Mouse (Mus musculus): ENCODE results near the gene Ppt2. TPM values are rescaled to one million over a fixed set of nuclear protein-coding genes. Genes with fewer than 3 reads are reported as not detected.

Ppt2 gene
- polyA plus RNA-seq (2016; fragmentation: Nextera tagmentation; extraction: Ambion mirVana), result 15.9 and 17.6 TPM in 2 replicates

DNA sequence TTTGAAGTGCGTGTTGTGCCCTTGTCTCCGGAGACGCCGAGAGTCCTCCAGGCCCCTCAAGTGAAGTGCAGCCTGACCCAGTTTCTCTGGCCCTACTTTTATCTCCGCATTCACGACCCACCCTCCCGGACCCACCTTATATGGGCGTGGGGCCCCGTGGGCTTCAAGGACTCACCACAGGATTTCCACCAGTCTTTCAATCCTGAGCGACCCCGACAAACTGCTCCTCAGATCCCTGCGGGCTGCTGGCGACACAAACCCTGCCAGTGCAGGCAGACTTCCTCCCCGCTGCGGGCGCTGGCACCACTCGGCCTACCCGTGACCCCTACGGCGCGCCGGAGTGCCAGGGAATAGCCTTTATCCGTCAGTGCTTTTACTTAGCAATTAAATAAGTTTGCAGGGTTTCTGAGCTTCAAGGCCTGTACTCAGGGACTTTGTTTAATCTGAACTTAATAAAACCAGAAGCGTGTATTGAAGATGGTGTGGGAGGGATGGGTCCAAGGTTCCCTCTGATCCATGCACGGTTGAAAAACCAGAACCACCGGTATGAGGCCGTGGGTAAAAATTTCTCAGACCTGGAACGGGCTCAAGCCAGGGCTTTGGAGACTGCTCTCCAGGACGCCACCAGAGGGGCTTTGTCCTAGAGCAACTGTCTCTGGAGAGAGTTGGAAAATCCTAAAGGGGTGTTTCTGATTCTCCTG lies at the start of gene Ppt2:
Gene Ppt2, minus strand, starts transcription at position 568 of the 701 bp plus-strand sequence.
- peak; percentile 6; the same call in 1 of the 2 replicates for ATAC-seq (ENCODE audit: insufficient number of reproducible peaks, insufficient read depth, low FRiP score, low TSS enrichment, low read depth)
- H3K4me3 ChIP-seq (replicated peaks), result peak within 1 kb of the TSS; percentile 76
- H3K9me3 ChIP-seq, result no peaks in the 10 kb centered on the region
- peaks cover 54% of the 10 kb centered on the region for H3K4me1 ChIP-seq (replicated peaks)
- H3K27me3 ChIP-seq, result peaks cover 48% of the 10 kb centered on the region
- WGBS, result 6% methylated on average over 29 of the region's 29 CpGs
- H3K4me2 ChIP-seq, result peak within 1 kb of the TSS; percentile 87
- H3K36me3 ChIP-seq, result peaks cover 21% of the 10 kb centered on the region
- H3K27ac ChIP-seq, result peak within 1 kb of the TSS; percentile 90
- H3K9ac ChIP-seq (replicated peaks), result peak within 1 kb of the TSS; percentile 73

DNA sequence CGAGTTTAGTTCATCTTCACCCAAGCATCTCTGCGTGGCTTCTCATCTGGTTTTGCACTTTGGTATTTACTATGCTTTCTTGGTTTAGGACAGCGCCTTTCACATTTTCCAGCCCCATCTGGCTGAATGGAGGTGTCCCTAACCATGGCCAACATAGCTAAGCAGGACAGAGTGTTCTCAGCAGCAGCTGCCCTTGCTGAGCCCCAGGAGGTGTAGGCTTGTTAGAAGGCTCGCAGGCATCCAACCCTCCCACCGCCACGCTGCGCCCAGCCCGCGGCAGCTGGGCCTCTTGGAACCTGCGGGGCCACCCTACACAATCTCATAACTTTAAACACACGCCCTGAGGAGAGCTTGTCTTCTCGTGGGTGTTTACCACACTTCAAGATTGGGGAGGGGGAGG lies 48.4 kb upstream of the Ppt2 start:
- no peak for ATAC-seq (ENCODE audit: insufficient number of reproducible peaks, insufficient read depth, low FRiP score, low TSS enrichment, low read depth)
- H3K9ac ChIP-seq (replicated peaks), result no peak overlapping the region
- H3K4me2 ChIP-seq, result no peak overlapping the region
- peaks cover 9% of the 10 kb centered on the region for H3K4me1 ChIP-seq (replicated peaks)
- peaks cover 96% of the 10 kb centered on the region for H3K27me3 ChIP-seq
- 77% methylated on average over 12 of the region's 12 CpGs for whole genome bisulfite sequencing
- no peak overlapping the region for H3K4me3 ChIP-seq (replicated peaks)
- no peak overlapping the region for H3K27ac ChIP-seq
- H3K36me3 ChIP-seq, result no peaks in the 10 kb centered on the region
- H3K9me3 ChIP-seq, result no peaks in the 10 kb centered on the region

DNA sequence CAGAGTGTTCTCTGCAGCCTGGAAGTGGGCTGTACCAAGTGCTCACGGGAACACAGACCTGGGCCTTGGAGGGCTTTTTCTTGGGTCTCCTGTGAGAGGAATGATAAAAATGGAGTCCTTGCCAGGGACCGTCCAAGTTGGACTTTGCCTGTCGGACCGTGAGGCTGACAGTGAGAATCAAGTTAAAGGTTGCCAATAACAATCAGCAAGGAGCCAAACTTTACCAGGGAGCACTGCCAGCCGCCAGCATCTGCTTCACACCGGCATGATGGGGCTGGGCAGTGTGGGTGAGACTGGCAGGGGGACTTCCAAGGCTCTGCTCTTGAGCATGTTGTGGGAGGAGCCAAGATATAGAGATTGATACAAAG lies 47.8 kb upstream of the Ppt2 start:
- ATAC-seq (ENCODE audit: insufficient number of reproducible peaks, insufficient read depth, low FRiP score, low TSS enrichment, low read depth), result no peak
- Histone ChIP-seq H3K27ac (no peak overlapping the region), H3K36me3 (no peaks in the 10 kb centered on the region), H3K4me2 (no peak overlapping the region), H3K4me1 (replicated peaks) (peaks cover 15% of the 10 kb centered on the region), H3K4me3 (replicated peaks) (no peak overlapping the region), H3K9me3 (no peaks in the 10 kb centered on the region), H3K9ac (replicated peaks) (no peak overlapping the region), H3K27me3 (peaks cover 96% of the 10 kb centered on the region)
- WGBS, result 84% methylated on average over 6 of the region's 6 CpGs

DNA sequence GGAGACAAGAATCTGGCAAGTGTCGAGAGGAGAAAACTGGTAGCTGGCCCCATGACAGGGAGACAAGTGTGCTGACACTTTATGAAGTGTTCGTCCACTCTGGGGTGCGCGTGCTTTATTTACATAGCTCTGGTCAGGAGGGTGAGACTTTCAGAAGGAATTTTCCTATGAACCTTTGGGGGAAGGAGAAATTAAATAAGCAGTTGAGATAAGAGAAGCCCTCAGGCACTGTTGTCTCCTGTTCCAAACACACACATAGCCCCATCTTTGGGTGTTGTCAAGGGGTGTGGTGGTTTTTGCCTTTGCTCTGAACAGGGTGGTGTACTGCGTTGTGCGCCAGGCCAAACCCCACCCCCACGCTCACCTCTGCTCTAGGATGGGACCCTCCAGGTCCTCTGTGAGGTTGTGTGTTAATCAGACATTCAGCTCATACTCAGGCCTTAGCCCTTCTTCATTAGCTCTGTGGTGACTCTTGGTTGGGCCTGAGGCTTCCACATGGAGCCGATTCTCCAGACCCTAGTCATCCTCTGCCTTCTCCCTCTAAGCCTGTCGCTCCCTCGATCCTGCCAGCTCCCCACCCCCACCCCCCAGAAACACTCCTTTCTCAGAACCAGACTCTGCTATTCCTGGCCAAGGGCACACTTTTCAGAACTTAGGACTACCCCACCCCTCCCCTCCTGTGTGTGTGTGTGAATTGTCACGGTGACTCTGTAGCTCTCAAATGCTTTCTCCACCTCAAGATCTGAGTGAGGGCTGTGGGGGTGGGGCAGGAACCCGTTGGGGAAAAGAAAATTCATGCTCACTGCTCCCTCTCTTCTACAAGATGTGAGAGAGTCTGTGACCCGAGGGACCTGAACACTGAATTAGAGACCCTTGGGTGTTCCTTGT lies 47.1 kb upstream of the Ppt2 start:
- no peak for ATAC-seq (ENCODE audit: insufficient number of reproducible peaks, insufficient read depth, low FRiP score, low TSS enrichment, low read depth)

DNA sequence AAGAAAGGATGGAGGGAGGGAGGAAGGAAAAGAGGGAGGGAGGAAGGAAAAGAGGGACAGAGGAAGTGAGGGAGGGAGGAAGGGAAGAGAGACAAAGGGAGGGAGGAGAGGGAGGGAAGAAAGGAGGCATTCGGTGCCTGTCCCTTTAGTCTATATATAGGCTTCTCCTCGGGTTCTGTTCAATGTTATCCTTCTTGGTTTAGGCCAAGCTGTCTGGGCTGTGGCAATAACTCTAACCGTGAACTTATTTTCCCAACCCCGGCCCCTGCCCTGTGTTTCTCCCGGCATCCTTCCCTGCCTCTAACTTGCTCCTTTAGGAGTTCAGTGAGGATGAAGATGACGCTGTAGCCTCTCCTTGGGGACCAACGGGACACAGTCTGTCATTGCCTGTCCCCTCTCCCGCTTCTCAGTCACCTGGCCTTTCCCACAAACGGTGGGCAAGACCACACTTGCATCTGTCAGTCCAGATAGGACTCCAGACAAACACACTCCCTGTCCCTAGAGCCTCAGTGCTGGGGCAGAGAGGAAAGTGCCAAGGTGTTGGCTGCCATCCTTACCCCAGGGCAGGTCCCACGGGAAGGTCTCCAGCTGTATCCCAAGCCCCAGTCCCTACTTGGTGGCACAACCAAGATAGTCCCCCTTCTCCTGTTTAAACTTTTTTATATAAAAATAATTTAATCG lies 46.4 kb upstream of the Ppt2 start:
- H3K27me3 ChIP-seq, result peaks cover 98% of the 10 kb centered on the region
- no peak for ATAC-seq (ENCODE audit: insufficient number of reproducible peaks, insufficient read depth, low FRiP score, low TSS enrichment, low read depth)
- 73% methylated on average over 11 of the region's 11 CpGs for WGBS

More for the DNA sequence above, 47.1 kb upstream of the Ppt2 start:
- no peak overlapping the region for H3K4me2 ChIP-seq
- peaks cover 98% of the 10 kb centered on the region for H3K27me3 ChIP-seq
- no peak overlapping the region for H3K27ac ChIP-seq
- peaks cover 16% of the 10 kb centered on the region for H3K4me1 ChIP-seq (replicated peaks)
- H3K9ac ChIP-seq (replicated peaks), result no peak overlapping the region
- 72% methylated on average over 13 of the region's 13 CpGs for WGBS
- H3K36me3 ChIP-seq, result no peaks in the 10 kb centered on the region
- H3K9me3 ChIP-seq, result no peaks in the 10 kb centered on the region
- no peak overlapping the region for H3K4me3 ChIP-seq (replicated peaks)

DNA sequence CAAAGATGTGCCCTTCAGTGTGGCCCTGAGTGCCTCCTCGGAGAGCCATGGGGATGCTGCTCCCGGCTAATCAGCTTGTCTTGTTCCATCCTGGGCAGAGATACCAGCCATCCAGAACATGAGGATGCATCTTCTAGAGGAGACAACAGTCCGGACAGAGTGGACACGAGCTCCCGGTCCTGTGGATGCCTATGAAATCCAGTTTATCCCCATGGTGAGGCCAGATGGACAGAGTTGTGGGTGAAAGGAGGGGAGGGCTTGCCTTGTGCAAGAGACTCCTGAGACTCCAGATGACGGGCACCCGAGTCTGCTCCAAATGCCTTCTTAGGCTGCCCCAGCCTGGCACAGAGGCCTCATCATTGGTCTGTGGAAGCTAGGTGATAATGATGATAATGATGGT lies 44.8 kb upstream of the Ppt2 start:
- H3K4me1 ChIP-seq (replicated peaks), result peaks cover 16% of the 10 kb centered on the region
- H3K9me3 ChIP-seq, result no peaks in the 10 kb centered on the region
- no peak for ATAC-seq (ENCODE audit: insufficient number of reproducible peaks, insufficient read depth, low FRiP score, low TSS enrichment, low read depth)
- WGBS, result 90% methylated on average over 7 of the region's 7 CpGs
- H3K4me2 ChIP-seq, result no peak overlapping the region
- H3K27me3 ChIP-seq, result peaks cover 93% of the 10 kb centered on the region
- H3K36me3 ChIP-seq, result no peaks in the 10 kb centered on the region
- no peak overlapping the region for H3K27ac ChIP-seq
- no peak overlapping the region for H3K9ac ChIP-seq (replicated peaks)
- no peak overlapping the region for H3K4me3 ChIP-seq (replicated peaks)

More for the DNA sequence above, 46.4 kb upstream of the Ppt2 start:
- Histone ChIP-seq H3K4me1 (replicated peaks) (peaks cover 16% of the 10 kb centered on the region), H3K4me2 (no peak overlapping the region), H3K9ac (replicated peaks) (no peak overlapping the region), H3K9me3 (no peaks in the 10 kb centered on the region), H3K4me3 (replicated peaks) (no peak overlapping the region), H3K36me3 (no peaks in the 10 kb centered on the region), H3K27ac (no peak overlapping the region)

DNA sequence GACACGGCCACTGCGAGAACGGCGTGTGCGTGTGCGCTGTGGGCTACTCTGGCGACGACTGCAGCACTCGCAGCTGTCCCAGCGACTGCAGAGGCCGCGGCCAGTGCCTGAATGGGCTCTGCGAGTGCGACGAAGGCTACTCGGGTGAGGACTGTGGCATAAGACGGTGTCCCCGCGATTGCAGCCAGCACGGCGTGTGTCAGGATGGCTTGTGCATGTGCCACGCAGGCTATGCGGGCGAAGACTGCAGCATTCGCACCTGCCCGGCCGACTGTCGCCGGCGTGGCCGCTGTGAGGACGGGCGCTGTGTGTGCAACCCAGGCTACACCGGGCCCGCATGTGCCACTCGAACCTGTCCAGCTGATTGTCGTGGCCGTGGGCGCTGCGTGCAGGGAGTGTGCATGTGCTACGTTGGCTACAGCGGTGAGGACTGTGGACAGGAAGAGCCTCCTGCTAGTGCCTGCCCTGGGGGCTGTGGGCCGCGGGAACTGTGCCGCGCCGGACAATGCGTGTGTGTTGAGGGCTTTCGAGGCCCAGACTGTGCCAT lies 44.0 kb upstream of the Ppt2 start:
- H3K9ac ChIP-seq (replicated peaks), result no peak overlapping the region
- 33% methylated on average over 49 of the region's 49 CpGs for WGBS
- H3K9me3 ChIP-seq, result no peaks in the 10 kb centered on the region
- no peak for ATAC-seq (ENCODE audit: insufficient number of reproducible peaks, insufficient read depth, low FRiP score, low TSS enrichment, low read depth)
- peaks cover 16% of the 10 kb centered on the region for H3K4me1 ChIP-seq (replicated peaks)
- H3K4me2 ChIP-seq, result peak overlapping the region; percentile 65
- peak overlapping the region; percentile 36 for H3K4me3 ChIP-seq (replicated peaks)
- H3K36me3 ChIP-seq, result no peaks in the 10 kb centered on the region
- no peak overlapping the region for H3K27ac ChIP-seq
- H3K27me3 ChIP-seq, result peaks cover 90% of the 10 kb centered on the region

DNA sequence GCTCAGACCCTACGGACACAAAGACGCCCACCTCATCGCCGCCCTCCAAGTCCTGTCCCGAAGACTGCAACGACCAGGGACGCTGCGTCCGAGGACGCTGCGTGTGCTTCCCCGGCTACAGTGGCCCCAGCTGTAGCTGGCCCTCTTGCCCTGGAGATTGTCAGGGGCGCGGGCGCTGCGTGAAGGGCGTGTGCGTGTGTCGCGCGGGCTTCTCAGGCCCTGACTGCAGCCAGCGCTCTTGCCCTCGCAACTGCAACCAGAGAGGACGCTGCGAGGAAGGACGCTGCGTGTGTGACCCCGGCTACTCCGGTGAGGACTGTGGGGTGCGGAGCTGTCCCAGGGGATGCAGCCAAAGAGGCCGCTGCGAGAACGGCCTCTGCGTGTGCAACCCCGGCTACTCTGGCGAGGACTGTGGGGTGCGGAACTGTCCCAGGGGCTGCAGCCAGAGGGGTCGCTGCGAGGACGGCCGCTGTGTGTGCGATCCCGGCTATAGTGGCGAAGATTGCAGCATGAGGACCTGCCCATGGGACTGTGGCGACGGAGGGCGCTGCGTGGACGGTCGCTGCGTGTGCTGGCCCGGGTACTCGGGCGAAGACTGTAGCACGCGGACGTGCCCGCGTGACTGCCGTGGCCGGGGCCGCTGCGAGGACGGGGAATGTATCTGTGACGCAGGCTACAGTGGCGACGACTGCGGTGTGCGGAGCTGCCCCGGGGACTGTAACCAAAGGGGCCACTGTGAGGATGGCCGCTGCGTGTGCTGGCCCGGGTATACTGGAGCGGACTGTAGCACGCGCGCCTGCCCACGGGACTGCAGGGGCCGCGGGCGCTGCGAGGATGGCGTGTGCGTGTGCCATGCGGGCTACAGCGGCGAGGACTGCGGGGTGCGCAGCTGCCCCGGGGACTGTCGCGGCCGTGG lies 43.1 kb upstream of the Ppt2 start:
- peak overlapping the region; percentile 65 for H3K4me2 ChIP-seq
- H3K4me1 ChIP-seq (replicated peaks), result peaks cover 16% of the 10 kb centered on the region
- peak overlapping the region; percentile 50 for H3K9ac ChIP-seq (replicated peaks)
- H3K9me3 ChIP-seq, result no peaks in the 10 kb centered on the region
- no peak for ATAC-seq (ENCODE audit: insufficient number of reproducible peaks, insufficient read depth, low FRiP score, low TSS enrichment, low read depth)
- H3K27ac ChIP-seq, result no peak overlapping the region
- H3K36me3 ChIP-seq, result no peaks in the 10 kb centered on the region
- H3K27me3 ChIP-seq, result peaks cover 83% of the 10 kb centered on the region
- WGBS, result 9% methylated on average over 93 of the region's 93 CpGs
- H3K4me3 ChIP-seq (replicated peaks), result peak overlapping the region; percentile 36

DNA sequence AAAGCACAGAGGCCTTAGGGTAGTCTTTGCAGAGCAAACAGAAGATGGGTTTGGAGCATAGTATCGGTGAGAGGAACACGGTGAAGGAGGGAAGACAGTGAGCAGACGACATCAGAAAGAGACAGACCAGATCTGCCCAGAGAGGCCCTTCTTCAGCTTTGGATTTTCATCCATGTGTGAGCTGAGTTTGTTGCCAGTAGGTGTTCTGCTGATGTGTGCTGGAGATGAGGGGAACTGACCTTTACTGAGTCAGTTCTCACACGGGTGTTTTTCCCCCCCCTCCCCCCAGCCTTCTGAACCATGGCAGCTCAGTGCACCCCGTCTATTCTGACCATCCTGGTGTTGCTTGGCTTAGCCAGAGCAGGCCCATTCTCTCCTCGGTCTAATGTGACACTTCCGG lies 41.9 kb upstream of the Ppt2 start, which contains the start of gene Tnxb:
Gene Tnxb, plus strand, starts transcription at position 301 of the 400 bp plus-strand sequence.
- H3K9me3 ChIP-seq, result no peaks in the 10 kb centered on the region
- peaks cover 16% of the 10 kb centered on the region for H3K4me1 ChIP-seq (replicated peaks)
- peak within 1 kb of the TSS; percentile 36 for H3K4me3 ChIP-seq (replicated peaks)
- ATAC-seq (ENCODE audit: insufficient number of reproducible peaks, insufficient read depth, low FRiP score, low TSS enrichment, low read depth), result peak; percentile 32; the same call in 1 of the 2 replicates
- H3K27me3 ChIP-seq, result peaks cover 81% of the 10 kb centered on the region
- peak within 1 kb of the TSS; percentile 65 for H3K4me2 ChIP-seq
- H3K27ac ChIP-seq, result no peak within 1 kb of the TSS
- 64% methylated on average over 7 of the region's 7 CpGs for WGBS
- H3K36me3 ChIP-seq, result no peaks in the 10 kb centered on the region
- peak within 1 kb of the TSS; percentile 50 for H3K9ac ChIP-seq (replicated peaks)

DNA sequence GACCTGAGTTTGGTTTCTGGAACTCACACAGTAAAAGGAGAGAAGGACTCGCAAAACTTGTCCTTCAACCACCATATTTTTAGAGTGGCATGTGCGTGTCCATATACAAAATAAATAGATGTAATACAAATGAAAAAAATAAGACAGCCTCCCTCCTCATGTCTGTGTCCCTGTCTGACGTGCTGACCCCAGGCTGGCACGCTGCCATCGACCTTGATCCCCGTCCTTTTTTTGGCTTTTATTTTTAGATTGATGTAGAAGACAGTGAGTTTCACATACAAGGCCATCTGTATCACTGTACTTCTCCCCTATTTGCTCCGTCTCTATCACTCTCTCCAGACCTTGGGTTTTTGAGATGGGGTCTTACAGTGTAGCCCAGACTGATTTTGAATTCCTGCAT lies 36.2 kb upstream of the Ppt2 start:
- H3K4me1 ChIP-seq (replicated peaks), result peaks cover 15% of the 10 kb centered on the region
- H3K9ac ChIP-seq (replicated peaks), result no peak overlapping the region
- no peak overlapping the region for H3K4me3 ChIP-seq (replicated peaks)
- no peak overlapping the region for H3K4me2 ChIP-seq
- no peak for ATAC-seq (ENCODE audit: insufficient number of reproducible peaks, insufficient read depth, low FRiP score, low TSS enrichment, low read depth)
- no peaks in the 10 kb centered on the region for H3K36me3 ChIP-seq
- H3K9me3 ChIP-seq, result no peaks in the 10 kb centered on the region
- peaks cover 71% of the 10 kb centered on the region for H3K27me3 ChIP-seq
- WGBS, result 78% methylated on average over 7 of the region's 7 CpGs
- no peak overlapping the region for H3K27ac ChIP-seq

All from limb, embryonic 12.5 days (tissue).